23 mouse cellular contexts compared by ENCODE assay signal in genomic region chr5:48551753-48552152, GRCm38 (mm10).
DNase-seq lines count a peak whose midpoint lies in the region; ATAC-seq and TF ChIP-seq lines count a peak whose summit lies in the region.
"Had no signal": no experiment of that assay in that cellular context is flagged by ENCODE, and none has a peak within 500 bp of the region (broad histone marks: within the 10 kb centered on the region; RNA-seq: fewer than 3 reads in every experiment).

No protein-coding gene starts in this region.

- 74% methylated on average over 4 of the region's 4 CpGs for WGBS in midbrain, embryonic 15.5 days
- WGBS in forebrain, embryonic 13.5 days, result 83% methylated on average over 4 of the region's 4 CpGs
- WGBS in forebrain, postnatal 0 days, result 80% methylated on average over 4 of the region's 4 CpGs

- peak; percentile 8 for DNase-seq in G1E (ENCODE audit: low spot score)
- DNase-seq in MEL (ENCODE audit: low read depth, low spot score), result peak; percentile 85
- peak; percentile 55 for DNase-seq in MEL-GATA-1-ER (ENCODE audit: extremely low read depth, low read depth)
- no peak for DNase-seq in forebrain, postnatal 0 days
- DNase-seq: adrenal gland, adult 2 months; adrenal gland, adult 8-10 months; adrenal gland, postnatal 10 days; adrenal gland, postnatal 14 days; adrenal gland, postnatal 25 days; adrenal gland, postnatal 36 days; B cell, adult 2 months; cerebellum, adult 11 months; cerebellum, adult 11-12 months; cerebellum, adult 18-20 months; cerebellum, adult 2 months; cerebellum, adult 8-10 months; cerebellum, adult 9-10 months had no signal

- no peak overlapping the region for H3K4me3 ChIP-seq in G1E (ENCODE audit: low read depth, low read length)
- H3K4me3 ChIP-seq in MEL (ENCODE audit: control insufficient read depth in 1 of 2, insufficient read depth in 1 of 2, low read depth in 2 of 2, low read length in 2 of 2), result peak overlapping the region; percentile 38 to 58
- no peak overlapping the region for H3K4me3 ChIP-seq in midbrain, embryonic 15.5 days
- H3K4me3 ChIP-seq in forebrain, embryonic 13.5 days, result no peak overlapping the region
- H3K4me3 ChIP-seq in forebrain, postnatal 0 days (ENCODE audit: low read depth, low read length), result no peak overlapping the region

- peak overlapping the region; percentile 53 for H3K9ac ChIP-seq in MEL (ENCODE audit: control insufficient read depth, low read depth, low read length, poor library complexity, severe bottlenecking)
- no peak overlapping the region for H3K9ac ChIP-seq in midbrain, embryonic 15.5 days
- no peak overlapping the region for H3K9ac ChIP-seq in forebrain, embryonic 13.5 days
- no peak overlapping the region for H3K9ac ChIP-seq in forebrain, postnatal 0 days

- H3K27me3 ChIP-seq in G1E (ENCODE audit: insufficient read depth, low read length), result no peaks in the 10 kb centered on the region
- H3K27me3 ChIP-seq in MEL (ENCODE audit: control insufficient read depth in 1 of 2, insufficient read depth in 2 of 2, low read length in 2 of 2), result no peaks in the 10 kb centered on the region
- no peaks in the 10 kb centered on the region for H3K27me3 ChIP-seq in midbrain, embryonic 15.5 days (replicated peaks)
- H3K27me3 ChIP-seq in forebrain, embryonic 13.5 days, result no peaks in the 10 kb centered on the region
- no peaks in the 10 kb centered on the region for H3K27me3 ChIP-seq in forebrain, postnatal 0 days (ENCODE audit: insufficient read depth, low read length)
- H3K27me3 ChIP-seq: CH12.LX had no signal

- H3K27ac ChIP-seq in MEL (ENCODE audit: control insufficient read depth, low read depth, low read length), result peak overlapping the region; percentile 59; the same call in 1 of the 2 replicates
- H3K27ac ChIP-seq in midbrain, embryonic 15.5 days, result no peak overlapping the region
- no peak overlapping the region for H3K27ac ChIP-seq in forebrain, embryonic 13.5 days
- no peak overlapping the region for H3K27ac ChIP-seq in forebrain, postnatal 0 days (ENCODE audit: low read depth, low read length)

- H3K4me2 ChIP-seq in midbrain, embryonic 15.5 days, result no peak overlapping the region
- no peak overlapping the region for H3K4me2 ChIP-seq in forebrain, embryonic 13.5 days
- no peak overlapping the region for H3K4me2 ChIP-seq in forebrain, postnatal 0 days (ENCODE audit: low read depth)

- no peaks in the 10 kb centered on the region for H3K36me3 ChIP-seq in G1E (replicated peaks)
- H3K36me3 ChIP-seq in MEL (ENCODE audit: control insufficient read depth in 1 of 2, insufficient read depth in 2 of 2, low read length in 2 of 2), result peaks cover 0 to 19% of the 10 kb centered on the region in 2 experiments; a peak in 3 of 4 replicates
- no peaks in the 10 kb centered on the region for H3K36me3 ChIP-seq in midbrain, embryonic 15.5 days (replicated peaks)
- no peaks in the 10 kb centered on the region for H3K36me3 ChIP-seq in forebrain, embryonic 13.5 days (ENCODE audit: poor library complexity, severe bottlenecking)
- no peaks in the 10 kb centered on the region for H3K36me3 ChIP-seq in forebrain, postnatal 0 days (ENCODE audit: insufficient read depth)

- H3K4me1 ChIP-seq in G1E (ENCODE audit: insufficient read depth, low read depth, low read length) (peaks cover 22% of the 10 kb centered on the region), MEL (ENCODE audit: control insufficient read depth in 1 of 2, insufficient read depth in 2 of 2, low read length in 2 of 2) (peaks cover 9 to 11% of the 10 kb centered on the region in 2 experiments)
- H3K4me1 ChIP-seq in midbrain, embryonic 15.5 days, result no peaks in the 10 kb centered on the region
- no peaks in the 10 kb centered on the region for H3K4me1 ChIP-seq in forebrain, embryonic 13.5 days
- H3K4me1 ChIP-seq in forebrain, postnatal 0 days (ENCODE audit: insufficient read depth), result no peaks in the 10 kb centered on the region

- TF ChIP-seq CTCF in G1E (IDR thresholded peaks at IDR 0.05; ENCODE audit: low read depth, low read length) (no peak), MEL (IDR thresholded peaks at IDR 0.05 in 2 of 3, conservative IDR thresholded peaks at IDR 0.05 in 1 of 3; ENCODE audit: control insufficient read depth in 1 of 3, insufficient read depth in 1 of 3, low read depth in 2 of 3, low read length in 3 of 3, poor library complexity in 1 of 3, severe bottlenecking in 1 of 3) (no peak)
- TF ChIP-seq CTCF in forebrain, postnatal 0 days (IDR thresholded peaks at IDR 0.05; ENCODE audit: low read depth), result no peak

- ATAC-seq in G1E (ENCODE audit: extremely low read depth, insufficient number of reproducible peaks, low FRiP score, poor library complexity, severe bottlenecking), result peak; percentile 84
- ATAC-seq in midbrain, embryonic 15.5 days (replicated peaks), result no peak
- ATAC-seq in forebrain, embryonic 13.5 days, result no peak
- no peak for ATAC-seq in forebrain, postnatal 0 days
- ATAC-seq: activated CD4-positive, CD25-positive, alpha-beta regulatory T cell, adult 4 months; CD4-positive, CD25-positive, alpha-beta regulatory T cell, adult 4 months; Patski had no signal

- TF ChIP-seq EP300 in MEL (IDR thresholded peaks at IDR 0.05; ENCODE audit: low read depth in 1 of 2, low read length in 2 of 2), result peak; percentile 51 to 65

- TF ChIP-seq POLR2A in MEL (IDR thresholded peaks at IDR 0.05; ENCODE audit: control insufficient read depth in 1 of 2, insufficient read depth in 1 of 2, low read depth in 1 of 2, low read length in 2 of 2, poor library complexity in 1 of 2), result no peak

- no peak for TF ChIP-seq RAD21 in MEL (IDR thresholded peaks at IDR 0.05; ENCODE audit: low read depth, low read length)

- no peaks in the 10 kb centered on the region for H3K79me2 ChIP-seq in MEL (ENCODE audit: control insufficient read depth, insufficient read depth, low read length, poor library complexity)

- H3K9me3 ChIP-seq in G1E (replicated peaks) (no peaks in the 10 kb centered on the region), MEL (replicated peaks; ENCODE audit: insufficient read depth, low read length) (no peaks in the 10 kb centered on the region)
- H3K9me3 ChIP-seq in midbrain, embryonic 15.5 days, result no peaks in the 10 kb centered on the region
- no peaks in the 10 kb centered on the region for H3K9me3 ChIP-seq in forebrain, embryonic 13.5 days (replicated peaks)
- no peaks in the 10 kb centered on the region for H3K9me3 ChIP-seq in forebrain, postnatal 0 days (ENCODE audit: low read length)

TF ChIP-seq in MEL, 35 proteins besides CTCF, POLR2A, EP300 and RAD21:
- peak; percentile 40; the same call in 1 of the 2 replicates for TF ChIP-seq GATA1 (IDR thresholded peaks at IDR 0.05; ENCODE audit: low read depth, low read length)
- peak; percentile 31; the same call in 1 of the 2 replicates for TF ChIP-seq SIN3A (IDR thresholded peaks at IDR 0.05; ENCODE audit: low read length)
- peak; percentile 66 for TF ChIP-seq ETS1 (IDR thresholded peaks at IDR 0.05; ENCODE audit: low read depth, low read length)
- TF ChIP-seq USF2 (IDR thresholded peaks at IDR 0.05; ENCODE audit: borderline replicate concordance in 1 of 2, insufficient read depth in 1 of 2, low read depth in 1 of 2, low read length in 2 of 2), result no peak
- no peak for TF ChIP-seq NRF1 (IDR thresholded peaks at IDR 0.05; ENCODE audit: insufficient read depth, low read depth, low read length, poor library complexity, severe bottlenecking)
- 0 out of 2 replicates have a peak, but pooled peaks have one; percentile 20 for TF ChIP-seq BHLHE40 (IDR thresholded peaks at IDR 0.05; ENCODE audit: borderline replicate concordance, low read depth, low read length)
- no peak for TF ChIP-seq E2F4 (IDR thresholded peaks at IDR 0.05; ENCODE audit: borderline replicate concordance, low read depth, low read length)
- TF ChIP-seq MYC (IDR thresholded peaks at IDR 0.05; ENCODE audit: low read depth, low read length), result peak; percentile 42; the same call in 1 of the 2 replicates
- 0 out of 2 replicates have a peak, but pooled peaks have one; percentile 19 for TF ChIP-seq NELFE (IDR thresholded peaks at IDR 0.05; ENCODE audit: low read depth, low read length)
- no peak for TF ChIP-seq ZC3H11A (IDR thresholded peaks at IDR 0.05; ENCODE audit: low read depth, low read length)
- no peak for TF ChIP-seq SMC3 (IDR thresholded peaks at IDR 0.05; ENCODE audit: low read depth, low read length)
- TF ChIP-seq MAFK (IDR thresholded peaks at IDR 0.05; ENCODE audit: borderline replicate concordance, low read depth, low read length), result peak; percentile 82
- TF ChIP-seq RCOR1 (IDR thresholded peaks at IDR 0.05; ENCODE audit: low read depth, low read length), result peak; percentile 61; the same call in 1 of the 2 replicates
- no peak for TF ChIP-seq ZNF384 (IDR thresholded peaks at IDR 0.05; ENCODE audit: low read depth, low read length)
- TF ChIP-seq GABPA (IDR thresholded peaks at IDR 0.05; ENCODE audit: low read depth, low read length), result 0 out of 2 replicates have a peak, but pooled peaks have one; percentile 26
- peak; percentile 46; the same call in 1 of the 2 replicates for TF ChIP-seq MAX (IDR thresholded peaks at IDR 0.05; ENCODE audit: low read length)
- no peak for TF ChIP-seq TAL1 (IDR thresholded peaks at IDR 0.05; ENCODE audit: low read length)
TF ChIP-seq in MEL: peak in this region for 10.

Comparison
In these comparisons a context has a peak if more than half of its experiments do, and no peak if none do; other contexts are left out.
1. H3K4me3 ChIP-seq: peak in MEL (2 of 2); none in G1E (single experiment), midbrain, embryonic 15.5 days (single experiment), forebrain, embryonic 13.5 days (single experiment) and forebrain, postnatal 0 days (single experiment).